Mouse (Mus musculus) cerebellum, adult 2 months (tissue): ENCODE results near the gene Lrrk1.

Experiments
- CTCF ChIP-seq: fragments of 200-500 bp; IDR thresholded peaks from 2 replicates; pipeline ENCODE4 v1.5.1; 2011; ENCODE audit warnings: low read depth, mild to moderate bottlenecking, control low read depth, low read length, moderate library complexity, borderline replicate concordance; ENCODE audit not compliant: insufficient read depth
- POLR2A ChIP-seq: fragments of 200-500 bp; IDR thresholded peaks from 2 replicates; pipeline ENCODE4 v1.6.1; 2011; ENCODE audit warnings: low read length, control low read depth, borderline replicate concordance; ENCODE audit not compliant: insufficient read depth

- no peak for TF ChIP-seq CTCF
- TF ChIP-seq POLR2A = no peak
Observed at GRCm38 (mm10) chr7:66195881-66196280, 192.3 kb downstream of the Lrrk1 start.
